Mouse (Mus musculus): ENCODE results near the gene Chtop. TPM values are rescaled to one million over a fixed set of nuclear protein-coding genes. Genes with fewer than 3 reads are reported as not detected.

The Chtop gene
- total and polyA plus RNA-seq, 3 experiments: 201 to 320 TPM; not detected in 1

DNA sequence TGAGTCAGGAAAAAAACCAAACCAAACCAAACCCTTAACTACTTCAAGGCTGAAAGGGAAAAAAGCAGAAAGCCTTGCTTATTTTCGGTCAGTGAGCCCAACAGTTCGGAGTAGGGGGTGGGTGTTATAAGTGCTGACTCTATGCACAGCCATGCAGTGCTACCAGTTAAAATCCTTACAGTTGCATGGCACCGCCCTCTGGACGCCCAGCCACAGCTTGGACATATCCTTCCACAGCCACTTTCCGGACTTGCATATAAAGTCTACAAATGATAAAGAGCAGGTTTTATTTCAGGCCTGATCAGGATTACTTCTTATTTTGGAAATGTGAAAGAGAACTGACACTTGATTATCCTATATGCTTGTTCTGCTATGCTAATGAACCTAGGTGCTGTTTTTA lies 4.1 kb downstream of the Chtop start:
- Histone ChIP-seq H3K4me1 (ENCODE audit: control insufficient read depth in 1 of 2, insufficient read depth in 2 of 2, low read length in 2 of 2) (peaks cover 2 to 14% of the 10 kb centered on the region in 2 experiments; a peak in 2 of 4 replicates), H3K9me3 (replicated peaks; ENCODE audit: insufficient read depth, low read length) (no peaks in the 10 kb centered on the region), H3K36me3 (ENCODE audit: control insufficient read depth in 1 of 2, insufficient read depth in 2 of 2, low read length in 2 of 2) (peaks cover 39 to 70% of the 10 kb centered on the region in 2 experiments), H3K27ac (ENCODE audit: control insufficient read depth, low read depth, low read length) (no peak overlapping the region), H3K27me3 (ENCODE audit: control insufficient read depth in 1 of 2, insufficient read depth in 2 of 2, low read length in 2 of 2) (no peaks in the 10 kb centered on the region), H3K9ac (ENCODE audit: control insufficient read depth, low read depth, low read length, poor library complexity, severe bottlenecking) (no peak overlapping the region), H3K4me3 (ENCODE audit: control insufficient read depth in 1 of 2, insufficient read depth in 1 of 2, low read depth in 2 of 2, low read length in 2 of 2) (no peak overlapping the region), H3K79me2 (ENCODE audit: control insufficient read depth, insufficient read depth, low read length, poor library complexity) (peaks cover 27% of the 10 kb centered on the region)
- TF ChIP-seq TCF12 (IDR thresholded peaks at IDR 0.05; ENCODE audit: low read depth, low read length) (no peak), MAX (IDR thresholded peaks at IDR 0.05; ENCODE audit: low read length) (no peak), E2F4 (IDR thresholded peaks at IDR 0.05; ENCODE audit: borderline replicate concordance, low read depth, low read length) (no peak), EP300 (IDR thresholded peaks at IDR 0.05; ENCODE audit: low read depth in 1 of 2, low read length in 2 of 2) (no peak), MAFK (IDR thresholded peaks at IDR 0.05; ENCODE audit: borderline replicate concordance, low read depth, low read length) (no peak), BHLHE40 (IDR thresholded peaks at IDR 0.05; ENCODE audit: borderline replicate concordance, low read depth, low read length) (no peak), USF2 (IDR thresholded peaks at IDR 0.05; ENCODE audit: borderline replicate concordance in 1 of 2, insufficient read depth in 1 of 2, low read depth in 1 of 2, low read length in 2 of 2) (no peak), USF1 (IDR thresholded peaks at IDR 0.05; ENCODE audit: low read depth, low read length) (no peak), KAT2A (conservative IDR thresholded peaks at IDR 0.05; ENCODE audit: low read depth, low read length) (no peak), MXI1 (IDR thresholded peaks at IDR 0.05; ENCODE audit: low read depth, low read length) (no peak), MEF2A (IDR thresholded peaks at IDR 0.05; ENCODE audit: extremely low read depth, insufficient replicate concordance, low read depth, low read length, poor library complexity, severe bottlenecking) (no peak), SIN3A (IDR thresholded peaks at IDR 0.05; ENCODE audit: low read length) (no peak), ZNF384 (IDR thresholded peaks at IDR 0.05; ENCODE audit: low read depth, low read length) (no peak), JUND (IDR thresholded peaks at IDR 0.05; ENCODE audit: low read depth, low read length) (no peak)
- DNase-seq (ENCODE audit: low read depth, low spot score): no peak

DNA sequence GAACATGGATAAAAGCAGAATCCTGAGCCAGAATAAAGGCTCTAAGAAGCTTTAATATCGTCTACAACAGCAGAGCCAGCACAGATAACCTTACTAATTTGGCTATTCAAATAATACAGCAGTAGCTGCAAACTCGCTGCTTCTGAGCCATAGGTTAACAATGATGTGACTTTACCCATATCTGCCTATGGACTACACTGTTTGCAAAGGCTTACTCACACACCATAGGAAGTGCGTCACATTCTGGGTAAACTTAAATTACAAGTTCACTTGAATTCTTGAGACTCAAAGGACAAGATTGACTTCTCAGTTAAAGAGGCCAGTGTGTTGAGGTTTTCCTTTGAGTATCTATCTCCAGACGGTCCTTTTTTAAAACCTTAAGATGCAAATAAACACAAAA lies 5.9 kb downstream of the Chtop start:
- H3K4me3 ChIP-seq (ENCODE audit: control insufficient read depth in 1 of 2, insufficient read depth in 1 of 2, low read depth in 2 of 2, low read length in 2 of 2): no peak overlapping the region
- DNase-seq (ENCODE audit: low read depth, low spot score): no peak
- H3K36me3 ChIP-seq (ENCODE audit: control insufficient read depth in 1 of 2, insufficient read depth in 2 of 2, low read length in 2 of 2): peaks cover 39 to 80% of the 10 kb centered on the region in 2 experiments
- no peak overlapping the region for H3K27ac ChIP-seq (ENCODE audit: control insufficient read depth, low read depth, low read length)
- H3K79me2 ChIP-seq (ENCODE audit: control insufficient read depth, insufficient read depth, low read length, poor library complexity): peaks cover 20% of the 10 kb centered on the region
- H3K27me3 ChIP-seq (ENCODE audit: control insufficient read depth in 1 of 2, insufficient read depth in 2 of 2, low read length in 2 of 2): no peaks in the 10 kb centered on the region
- H3K4me1 ChIP-seq (ENCODE audit: control insufficient read depth in 1 of 2, insufficient read depth in 2 of 2, low read length in 2 of 2): peaks cover 2 to 14% of the 10 kb centered on the region in 2 experiments; a peak in 2 of 4 replicates
- TF ChIP-seq POLR2AphosphoS5 (IDR thresholded peaks at IDR 0.05; ENCODE audit: borderline replicate concordance, low read depth, low read length) (no peak), NELFE (IDR thresholded peaks at IDR 0.05; ENCODE audit: low read depth, low read length) (no peak), POLR2AphosphoS2 (IDR thresholded peaks at IDR 0.05; ENCODE audit: low read length) (no peak), POLR2A (IDR thresholded peaks at IDR 0.05; ENCODE audit: control insufficient read depth in 1 of 2, insufficient read depth in 1 of 2, low read depth in 1 of 2, low read length in 2 of 2, poor library complexity in 1 of 2) (no peak), HCFC1 (IDR thresholded peaks at IDR 0.05; ENCODE audit: low read depth, low read length) (no peak)
- no peak overlapping the region for H3K9ac ChIP-seq (ENCODE audit: control insufficient read depth, low read depth, low read length, poor library complexity, severe bottlenecking)
- no peaks in the 10 kb centered on the region for H3K9me3 ChIP-seq (replicated peaks; ENCODE audit: insufficient read depth, low read length)

Measured in MEL (cell line).